Mouse (Mus musculus): ENCODE measurements around the gene Ngfr. TPM values are rescaled to one million over a fixed set of nuclear protein-coding genes. Genes with fewer than 3 reads are reported as not detected.

Ngfr gene
- total RNA-seq, 2 experiments from 2014 or later, result 1.3 TPM

GRCm38 (mm10) chr11:95519299-95519698, 68.2 kb downstream of the Ngfr start:
- TF ChIP-seq CTCF (conservative IDR thresholded peaks at IDR 0.05), result no peak
- Histone ChIP-seq H3K4me3 (no peak overlapping the region), H3K27ac (no peak overlapping the region)
- DNase-seq (ENCODE audit: low spot score in 2 of 2), result no peak

Other genes starting within 250 kb of the Ngfr start
- gene Slc35b1, start 203.0 kb downstream of the Ngfr start, total RNA-seq (2021), result 10 to 100 TPM; 64.4 to 69.2 TPM
- gene Spop, start 173.7 kb downstream of the Ngfr start, total RNA-seq (2021), result 100 to 1,000 TPM; 170 to 176 TPM
- gene Nxph3, start 73.2 kb downstream of the Ngfr start, total RNA-seq (2021), result 10 to 100 TPM; 13.5 to 18.5 TPM
- 10 to 100 TPM; 96.3 to 97.5 TPM for gene Phb, start 79.2 kb upstream of the Ngfr start, total RNA-seq (2021)
- 10 to 100 TPM; 49.0 to 50.5 TPM for gene Zfp652, start 124.9 kb upstream of the Ngfr start, total RNA-seq (2021)
- 1 to 10 TPM; 1.8 to 2.3 TPM for gene B130006D01Rik, start 135.9 kb upstream of the Ngfr start, total RNA-seq (2021)
- gene Phospho1, start 236.8 kb upstream of the Ngfr start, total RNA-seq (2021), result 10 to 100 TPM; 48.8 to 63.0 TPM
- 1 to 10 TPM; 2.6 to 4.5 TPM for gene Gngt2, start 249.5 kb upstream of the Ngfr start, total RNA-seq (2021)